Mouse (Mus musculus): Measurements from ENCODE around the gene Iah1.
A peak's percentile ranks its signal among the peaks of the same experiment; 100 is the strongest.

Iah1 gene

DNA sequence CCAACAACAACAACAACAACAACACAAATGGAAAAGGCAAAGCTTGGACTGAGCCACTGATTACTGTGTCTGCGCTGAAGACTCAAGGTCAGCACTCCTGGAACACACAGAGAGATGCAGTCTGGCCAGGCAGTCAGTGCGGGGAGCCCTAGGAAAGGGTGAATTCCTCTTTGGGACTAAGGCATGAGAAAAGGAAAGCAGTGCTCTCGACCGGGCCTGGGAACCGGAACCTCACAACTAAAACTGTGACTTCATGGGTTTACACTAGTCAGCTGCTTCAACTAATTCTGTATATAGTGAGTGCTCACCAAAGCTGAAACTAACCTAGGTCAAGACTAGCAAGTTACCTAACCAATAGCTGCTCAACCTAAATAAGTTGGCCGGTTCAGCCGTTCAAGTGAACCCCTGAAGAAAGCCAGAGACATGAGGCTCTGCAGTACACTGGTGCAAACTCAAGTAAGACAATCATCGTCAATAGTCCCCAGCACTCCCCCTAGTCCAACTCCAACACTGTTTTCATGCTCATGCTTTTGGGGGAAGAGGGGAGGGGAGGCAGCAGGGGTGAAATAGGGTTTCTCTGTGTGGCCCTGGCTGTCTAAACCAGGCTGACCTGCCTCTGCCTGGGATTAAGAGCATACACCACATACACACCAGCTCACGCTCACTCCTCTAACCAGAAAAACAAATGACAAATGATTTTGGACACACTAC, 52.3 kb downstream of the Iah1 start:
- no peak for DNase-seq (ENCODE audit: low spot score)

DNA sequence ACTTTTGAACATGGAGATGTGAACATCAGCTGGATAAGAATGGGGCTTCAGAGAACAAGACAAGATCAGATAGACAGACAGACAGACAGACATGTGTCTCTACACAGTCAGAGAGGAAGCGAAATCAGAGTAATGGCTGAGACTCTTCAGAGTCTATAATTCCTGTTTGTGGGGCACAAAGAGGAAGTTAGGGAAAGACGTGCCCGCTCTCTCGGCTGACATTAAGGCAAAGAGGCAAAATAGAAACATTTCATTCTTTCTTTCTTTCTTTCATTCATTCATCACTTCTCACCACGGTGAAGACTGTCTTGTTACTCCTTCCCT, 52.9 kb downstream of the Iah1 start:
- no peak for DNase-seq (ENCODE audit: low spot score)

DNA sequence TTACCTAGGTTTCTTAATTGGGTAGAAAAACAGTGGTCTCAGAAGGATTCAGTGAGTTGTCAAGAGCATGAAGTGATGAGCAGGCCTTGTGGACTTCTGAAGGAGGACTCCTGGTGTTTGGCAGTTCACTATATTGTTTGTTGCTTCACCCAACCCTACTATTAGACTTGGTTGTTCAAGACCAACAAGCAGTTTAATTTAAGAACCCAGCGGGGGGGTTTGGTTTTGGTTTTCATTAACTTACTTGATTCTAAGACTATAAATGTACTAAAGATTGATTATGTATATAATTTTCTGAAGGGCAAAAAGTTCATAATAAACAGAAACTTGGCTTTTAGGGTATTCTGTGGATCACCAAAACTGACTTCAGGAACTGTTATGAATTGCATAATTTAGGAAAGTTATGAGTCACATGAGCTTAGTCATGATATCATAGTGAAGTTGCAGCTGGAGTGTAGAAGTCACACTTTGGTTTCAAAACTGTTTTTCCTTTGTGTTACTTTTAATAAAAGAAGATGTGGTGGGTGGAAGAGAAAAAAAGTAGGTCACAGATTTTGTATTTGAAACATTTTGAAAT, 53.9 kb downstream of the Iah1 start:
- DNase-seq (ENCODE audit: low spot score) = no peak

DNA sequence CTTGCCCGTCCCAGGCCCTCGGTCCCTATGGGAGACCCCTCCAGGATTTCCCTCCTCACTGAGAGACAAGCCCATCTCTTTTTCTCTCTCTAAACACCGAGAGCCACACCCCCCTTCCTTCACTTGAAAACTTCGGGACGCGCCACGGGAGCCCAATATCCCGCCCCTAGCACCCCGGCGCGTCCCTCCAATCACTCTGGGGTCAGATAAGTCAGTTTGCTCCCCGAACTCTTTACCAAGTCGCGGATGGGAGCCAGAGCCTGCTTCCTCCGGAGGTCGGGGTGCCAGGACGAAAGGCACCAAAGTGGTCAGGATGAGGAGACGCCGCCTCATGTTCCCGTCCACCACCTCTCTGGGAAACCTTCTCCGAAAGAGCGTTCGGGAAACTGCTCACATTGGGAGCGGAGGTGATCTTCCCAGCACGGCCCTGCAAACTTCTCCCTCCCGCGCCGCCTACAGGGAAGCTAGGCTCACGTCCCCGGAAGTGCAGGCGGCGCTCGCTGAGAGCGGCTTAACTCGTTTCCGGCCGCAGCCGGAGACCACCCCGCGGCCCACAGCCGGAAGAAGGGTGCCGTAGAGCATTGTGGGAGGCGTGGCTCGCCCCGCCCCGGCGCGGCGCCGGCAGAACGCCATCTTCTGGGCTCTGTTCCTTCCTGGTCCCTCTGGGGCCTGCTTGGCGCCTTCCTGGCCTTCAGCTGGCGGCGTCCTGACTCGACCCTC, 57.1 kb downstream of the Iah1 start, which contains the start of gene Adam17:
TSS of gene Adam17 (minus strand) at position 533 of the 720 bp plus-strand sequence.
- peak; percentile 89 for DNase-seq (ENCODE audit: low spot score)

Data from layer of hippocampus, adult 9-10 months (tissue).